Mouse (Mus musculus) spleen, postnatal 0 days (tissue): ENCODE results near the gene Olr1. TPM values are rescaled to one million over a fixed set of nuclear protein-coding genes. Genes with fewer than 3 reads are reported as not detected.

Experiments used
- polyA plus RNA-seq: library from polyadenylated mRNA; unstranded; fragments of >200 nt; fragmentation: Nextera tagmentation; extraction: Ambion mirVana; gene quantifications from 2 replicates; pipeline ENCODE4 v1.2.1, GENCODE M21; 2015

Gene Olr1
- 0.94 and 1.8 TPM in 2 replicates for polyA plus RNA-seq

GRCm38 (mm10) chr6:129507024-129507423, at the start of gene Olr1:
Gene Olr1 (minus strand): TSS chr6:129507165.

DNA sequence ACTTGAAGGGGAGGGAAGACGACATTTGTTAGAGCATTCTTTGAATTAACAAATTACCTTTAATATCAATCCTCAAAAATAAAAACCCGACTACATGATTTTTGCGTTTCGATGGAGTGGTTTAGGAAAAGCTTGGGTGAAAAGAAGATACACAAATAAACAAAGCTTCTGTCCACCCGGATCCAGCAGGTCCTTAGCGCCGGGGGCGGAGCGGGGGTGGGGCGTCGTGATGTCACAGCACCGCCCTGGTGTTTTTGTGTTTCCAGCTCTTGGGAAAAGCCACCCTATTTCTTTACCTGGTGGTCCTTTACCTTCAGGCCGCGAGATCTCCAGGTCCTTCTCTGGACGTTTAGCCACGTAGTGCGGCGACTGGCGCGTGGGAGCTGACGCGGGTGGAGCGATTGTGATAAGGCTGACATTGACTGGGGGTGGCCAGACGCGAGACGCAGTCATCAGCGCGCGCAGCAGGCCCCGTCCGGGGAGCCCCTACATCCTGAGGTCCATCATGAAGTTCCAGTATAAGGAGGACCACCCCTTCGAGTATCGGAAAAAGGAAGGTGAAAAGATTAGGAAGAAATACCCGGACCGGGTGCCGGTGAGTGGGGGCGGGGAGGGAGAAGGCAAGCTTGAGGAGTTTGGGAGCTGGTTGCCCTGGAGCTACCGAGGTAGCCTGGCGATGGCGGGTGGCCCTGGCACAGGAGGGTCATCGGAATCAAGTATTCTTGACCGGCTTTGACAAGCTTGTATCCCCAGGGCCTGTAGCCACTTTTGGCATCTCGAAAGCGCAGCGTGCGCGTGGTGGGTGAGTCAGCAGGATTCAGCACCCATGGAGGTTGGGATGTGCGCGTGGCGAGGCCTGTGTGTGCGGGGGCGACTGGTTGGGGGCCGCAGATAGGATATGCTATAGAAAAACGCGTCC, 26.2 kb upstream of the Olr1 start, which contains the start of gene Gabarapl1:
Gabarapl1 (plus strand) TSS at position 219 of the 919 bp plus-strand sequence.

DNA sequence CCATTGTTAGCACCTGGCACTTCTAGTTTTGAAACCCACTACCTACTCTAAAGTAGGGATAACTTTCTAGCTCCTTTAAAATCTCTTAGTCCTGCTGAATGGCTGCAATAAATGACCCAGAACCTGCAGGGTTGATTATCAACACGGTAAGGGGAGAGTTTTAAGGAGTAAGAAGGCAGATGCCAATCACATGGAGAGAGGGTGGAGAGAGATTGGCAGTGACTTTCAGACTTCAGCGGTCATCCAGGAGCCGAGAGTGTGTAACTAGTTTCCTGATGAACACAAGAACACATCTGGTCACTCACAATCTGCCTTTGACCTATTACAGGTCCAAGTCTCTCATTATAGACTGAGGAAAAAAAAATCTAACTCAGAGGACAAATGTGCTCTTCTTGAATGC, 5.4 kb upstream of the Olr1 start, which contains the start of gene Tmem52b:
Tmem52b (plus strand) TSS at position 189 of the 400 bp plus-strand sequence.

GRCm38 (mm10) chr6:129451411-129452039, 55.4 kb downstream of the Olr1 start, which contains the start of gene Clec1a:
Gene Clec1a (minus strand): TSS chr6:129452000.

Other genes starting within 250 kb of the Olr1 start
- gene Cd69, start 231.7 kb downstream of the Olr1 start, polyA plus RNA-seq, result 2.4 and 4.1 TPM in 2 replicates
- gene 4922502D21Rik, start 175.4 kb downstream of the Olr1 start, polyA plus RNA-seq, result not detected in 2 replicates
- gene Clec12a, start 164.5 kb downstream of the Olr1 start, polyA plus RNA-seq, result 23.3 and 29.6 TPM in 2 replicates
- gene Clec12b, start 121.3 kb downstream of the Olr1 start, polyA plus RNA-seq, result 0.79 and 1.3 TPM in 2 replicates
- 14.0 and 14.6 TPM in 2 replicates for gene Clec1b, start 109.9 kb downstream of the Olr1 start, polyA plus RNA-seq
- 0.44 and 0.63 TPM in 2 replicates for gene Clec9a, start 98.3 kb downstream of the Olr1 start, polyA plus RNA-seq
- gene Clec1a, start 55.2 kb downstream of the Olr1 start, polyA plus RNA-seq, result 2.3 and 3.9 TPM in 2 replicates
- not detected in 2 replicates for gene Tmem52b, start 5.4 kb upstream of the Olr1 start, polyA plus RNA-seq
- 40.3 and 41.6 TPM in 2 replicates for gene Gabarapl1, start 26.0 kb upstream of the Olr1 start, polyA plus RNA-seq
- gene Klre1, start 70.7 kb upstream of the Olr1 start, polyA plus RNA-seq, result 0.70 and 0.99 TPM in 2 replicates
- gene Klrd1, start 84.6 kb upstream of the Olr1 start, polyA plus RNA-seq, result 6.3 and 8.0 TPM in 2 replicates
- 3.0 and 6.1 TPM in 2 replicates for gene Klrk1, start 116.7 kb upstream of the Olr1 start, polyA plus RNA-seq
- gene Klrc3, start 136.2 kb upstream of the Olr1 start, polyA plus RNA-seq, result not detected in 2 replicates
- gene Klrc2, start 153.5 kb upstream of the Olr1 start, polyA plus RNA-seq, result 0.34 and 0.51 TPM in 2 replicates
- gene Klrc1, start 171.8 kb upstream of the Olr1 start, polyA plus RNA-seq, result 1.9 and 3.3 TPM in 2 replicates
- gene Klri1, start 210.0 kb upstream of the Olr1 start, polyA plus RNA-seq, result not detected in 2 replicates
- gene Klri2, start 233.3 kb upstream of the Olr1 start, polyA plus RNA-seq, result 0.19 and 0.39 TPM in 2 replicates